Mouse (Mus musculus) midbrain, embryonic 15.5 days (tissue): ENCODE measurements at regions not wholly inside any gene's neighbourhood (a gene's known extent, or its start where the extent isn't known, plus 50 kb on each side); places are given as distances from the start of the nearest gene placed in this dataset.

ENCODE experiments used
- ATAC-seq: fragments of 200-750 bp; cut with Nextera tagmentation; replicated peaks from 2 replicates; pipeline ENCODE4 v1.8.0; 2017; ENCODE audit warnings: moderate TSS enrichment
- H3K27ac ChIP-seq: fragments of 300-500 bp; sonication (generic); 2 replicates; pipeline ENCODE4 v1.5.1; 2015; ENCODE audit warnings: mild to moderate bottlenecking, inconsistent platforms
- H3K27me3 ChIP-seq: fragments of 300-500 bp; sonication (generic); replicated peaks from 2 replicates; pipeline ENCODE4 v1.6.1; 2015; ENCODE audit warnings: inconsistent platforms
- H3K36me3 ChIP-seq: fragments of 300-500 bp; sonication (generic); replicated peaks from 2 replicates; pipeline ENCODE4 v1.6.1; 2015; ENCODE audit warnings: inconsistent platforms
- H3K4me1 ChIP-seq: fragments of 300-500 bp; sonication (generic); 2 replicates; pipeline ENCODE4 v1.6.1; 2015; ENCODE audit warnings: inconsistent platforms
- H3K4me2 ChIP-seq: fragments of 300-500 bp; sonication (generic); 2 replicates; pipeline ENCODE4 v1.6.1; 2015; ENCODE audit warnings: inconsistent platforms, mild to moderate bottlenecking, moderate library complexity
- H3K4me3 ChIP-seq: fragments of 300-500 bp; sonication (generic); 2 replicates; pipeline ENCODE4 v1.5.1; 2015; ENCODE audit warnings: mild to moderate bottlenecking, inconsistent platforms
- H3K9ac ChIP-seq: fragments of 300-500 bp; sonication (generic); 2 replicates; pipeline ENCODE4 v1.6.1; 2015; ENCODE audit warnings: mild to moderate bottlenecking, inconsistent platforms
- H3K9me3 ChIP-seq: fragments of 300-500 bp; sonication (generic); 2 replicates; pipeline ENCODE4 v1.6.1; 2016; ENCODE audit warnings: inconsistent platforms
- WGBS: fragments of 180-500 bp; shearing (Covaris S2); methylation state at CpG from one replicate; pipeline ENCODE4 v1.1.7; 2015; ENCODE audit warnings: mixed read lengths; 5-methylcytosine and 5-hydroxymethylcytosine counted together

- ATAC-seq, result no peak
- no peaks in the 10 kb centered on the region for H3K36me3 ChIP-seq
- H3K9ac ChIP-seq, result no peak overlapping the region
- no peaks in the 10 kb centered on the region for H3K9me3 ChIP-seq
- no peaks in the 10 kb centered on the region for H3K4me1 ChIP-seq
- no peak overlapping the region for H3K4me2 ChIP-seq
- H3K27me3 ChIP-seq, result no peaks in the 10 kb centered on the region
- H3K4me3 ChIP-seq, result no peak overlapping the region
- H3K27ac ChIP-seq, result no peak overlapping the region
- WGBS, result 83% methylated on average over 1 of the region's 1 CpGs
Measured at GRCm38 (mm10) chr1:108558882-108559281, 969.1 kb downstream of the Serpinb8 start.

GRCm38 (mm10) chr1:108562981-108563380 lies 973.2 kb downstream of the Serpinb8 start:
- H3K4me1 ChIP-seq, result no peaks in the 10 kb centered on the region
- ATAC-seq, result no peak
- 35% methylated on average over 1 of the region's 1 CpGs for WGBS
- H3K27me3 ChIP-seq, result no peaks in the 10 kb centered on the region
- H3K36me3 ChIP-seq, result no peaks in the 10 kb centered on the region
- H3K4me3 ChIP-seq, result no peak overlapping the region
- no peak overlapping the region for H3K27ac ChIP-seq
- H3K4me2 ChIP-seq, result no peak overlapping the region
- H3K9me3 ChIP-seq, result no peaks in the 10 kb centered on the region
- H3K9ac ChIP-seq, result no peak overlapping the region

GRCm38 (mm10) chr1:108571977-108572376 lies 982.2 kb downstream of the Serpinb8 start:
- 60% methylated on average over 3 of the region's 3 CpGs for WGBS
- no peaks in the 10 kb centered on the region for H3K9me3 ChIP-seq
- H3K27me3 ChIP-seq, result no peaks in the 10 kb centered on the region
- H3K4me2 ChIP-seq, result no peak overlapping the region
- H3K27ac ChIP-seq, result no peak overlapping the region
- H3K9ac ChIP-seq, result no peak overlapping the region
- H3K4me1 ChIP-seq, result no peaks in the 10 kb centered on the region
- no peak overlapping the region for H3K4me3 ChIP-seq
- H3K36me3 ChIP-seq, result no peaks in the 10 kb centered on the region
- ATAC-seq, result no peak

- H3K4me2 ChIP-seq, result no peak overlapping the region
- H3K27ac ChIP-seq, result no peak overlapping the region
- no peak for ATAC-seq
- H3K9me3 ChIP-seq, result no peaks in the 10 kb centered on the region
- no peaks in the 10 kb centered on the region for H3K27me3 ChIP-seq
- H3K4me1 ChIP-seq, result no peaks in the 10 kb centered on the region
- no peaks in the 10 kb centered on the region for H3K36me3 ChIP-seq
- no peak overlapping the region for H3K4me3 ChIP-seq
- no peak overlapping the region for H3K9ac ChIP-seq
Measured at GRCm38 (mm10) chr1:108572765-108573164, 983.0 kb downstream of the Serpinb8 start.

- Histone ChIP-seq H3K4me1 (no peaks in the 10 kb centered on the region), H3K27me3 (no peaks in the 10 kb centered on the region), H3K9me3 (no peaks in the 10 kb centered on the region), H3K4me3 (no peak overlapping the region), H3K9ac (no peak overlapping the region), H3K36me3 (no peaks in the 10 kb centered on the region), H3K4me2 (no peak overlapping the region), H3K27ac (no peak overlapping the region)
- no peak for ATAC-seq
- WGBS, result 79% methylated on average over 6 of the region's 6 CpGs
Measured at GRCm38 (mm10) chr1:108576806-108577205, 987.0 kb downstream of the Serpinb8 start.

- Histone ChIP-seq H3K27ac (no peak overlapping the region), H3K4me1 (no peaks in the 10 kb centered on the region), H3K4me2 (no peak overlapping the region), H3K9me3 (no peaks in the 10 kb centered on the region), H3K9ac (no peak overlapping the region), H3K27me3 (no peaks in the 10 kb centered on the region), H3K4me3 (no peak overlapping the region), H3K36me3 (no peaks in the 10 kb centered on the region)
- peak; percentile 78 for ATAC-seq
- WGBS, result 70% methylated on average over 3 of the region's 3 CpGs
Measured at GRCm38 (mm10) chr1:108577793-108578192, 988.0 kb downstream of the Serpinb8 start.

- H3K27ac ChIP-seq, result no peak overlapping the region
- no peaks in the 10 kb centered on the region for H3K27me3 ChIP-seq
- H3K36me3 ChIP-seq, result no peaks in the 10 kb centered on the region
- H3K4me1 ChIP-seq, result no peaks in the 10 kb centered on the region
- no peak for ATAC-seq
- H3K9me3 ChIP-seq, result no peaks in the 10 kb centered on the region
- H3K9ac ChIP-seq, result no peak overlapping the region
- 89% methylated on average over 3 of the region's 3 CpGs for WGBS
- no peak overlapping the region for H3K4me2 ChIP-seq
- H3K4me3 ChIP-seq, result no peak overlapping the region
Measured at GRCm38 (mm10) chr1:108592720-108593422, 1003.1 kb downstream of the Serpinb8 start.

GRCm38 (mm10) chr1:108597129-108597528 lies 1007.3 kb downstream of the Serpinb8 start:
- H3K9me3 ChIP-seq, result no peaks in the 10 kb centered on the region
- no peak for ATAC-seq
- WGBS, result 92% methylated on average over 11 of the region's 11 CpGs
- no peaks in the 10 kb centered on the region for H3K4me1 ChIP-seq
- H3K27me3 ChIP-seq, result no peaks in the 10 kb centered on the region
- no peak overlapping the region for H3K27ac ChIP-seq
- H3K4me2 ChIP-seq, result no peak overlapping the region
- no peak overlapping the region for H3K9ac ChIP-seq
- no peaks in the 10 kb centered on the region for H3K36me3 ChIP-seq
- H3K4me3 ChIP-seq, result no peak overlapping the region
